Mouse (Mus musculus): Measurements from ENCODE around the gene Plxna4. TPM values are rescaled to one million over a fixed set of nuclear protein-coding genes. Genes with fewer than 3 reads are reported as not detected.

The Plxna4 gene
- polyA plus RNA-seq, 1 experiment = 1.7 TPM

GRCm38 (mm10) chr6:32398261-32398660, 189.7 kb downstream of the Plxna4 start:
- H3K4me3 ChIP-seq (ENCODE audit: insufficient read depth, low read length) = no peak overlapping the region
- H3K4me1 ChIP-seq (ENCODE audit: control insufficient read depth, insufficient read depth, low read length) = peaks cover 2% of the 10 kb centered on the region
- no peak overlapping the region for H3K27ac ChIP-seq (ENCODE audit: insufficient read depth, low read length)
- TF ChIP-seq CTCF (IDR thresholded peaks at IDR 0.05; ENCODE audit: borderline replicate concordance, insufficient read depth, low read length) = no peak
- TF ChIP-seq POLR2A (IDR thresholded peaks at IDR 0.05; ENCODE audit: low read depth, low read length) = no peak

- H3K27ac ChIP-seq (ENCODE audit: insufficient read depth, low read length) = no peak overlapping the region
- H3K4me1 ChIP-seq (ENCODE audit: control insufficient read depth, insufficient read depth, low read length) = peaks cover 2% of the 10 kb centered on the region
- TF ChIP-seq POLR2A (IDR thresholded peaks at IDR 0.05; ENCODE audit: low read depth, low read length) (no peak), CTCF (IDR thresholded peaks at IDR 0.05; ENCODE audit: borderline replicate concordance, insufficient read depth, low read length) (no peak)
- H3K4me3 ChIP-seq (ENCODE audit: insufficient read depth, low read length) = no peak overlapping the region
Observed at GRCm38 (mm10) chr6:32397133-32397730, 190.8 kb downstream of the Plxna4 start.

- H3K4me3 ChIP-seq (ENCODE audit: insufficient read depth, low read length) = no peak overlapping the region
- no peak for TF ChIP-seq CTCF (IDR thresholded peaks at IDR 0.05; ENCODE audit: borderline replicate concordance, insufficient read depth, low read length)
- no peak for TF ChIP-seq POLR2A (IDR thresholded peaks at IDR 0.05; ENCODE audit: low read depth, low read length)
- H3K27ac ChIP-seq (ENCODE audit: insufficient read depth, low read length) = no peak overlapping the region
- H3K4me1 ChIP-seq (ENCODE audit: control insufficient read depth, insufficient read depth, low read length) = peaks cover 2% of the 10 kb centered on the region
Observed at GRCm38 (mm10) chr6:32395415-32395814, 192.6 kb downstream of the Plxna4 start.

- no peak for TF ChIP-seq CTCF (IDR thresholded peaks at IDR 0.05; ENCODE audit: borderline replicate concordance, insufficient read depth, low read length)
- TF ChIP-seq POLR2A (IDR thresholded peaks at IDR 0.05; ENCODE audit: low read depth, low read length) = no peak
- Histone ChIP-seq H3K27ac (ENCODE audit: insufficient read depth, low read length) (no peak overlapping the region), H3K4me1 (ENCODE audit: control insufficient read depth, insufficient read depth, low read length) (no peaks in the 10 kb centered on the region; the same call in none of the 2 replicates), H3K4me3 (ENCODE audit: insufficient read depth, low read length) (no peak overlapping the region)
Observed at GRCm38 (mm10) chr6:32392262-32392661, 195.7 kb downstream of the Plxna4 start.

- TF ChIP-seq POLR2A (IDR thresholded peaks at IDR 0.05; ENCODE audit: low read depth, low read length) (no peak), CTCF (IDR thresholded peaks at IDR 0.05; ENCODE audit: borderline replicate concordance, insufficient read depth, low read length) (no peak)
- H3K4me3 ChIP-seq (ENCODE audit: insufficient read depth, low read length) = no peak overlapping the region
- no peaks in the 10 kb centered on the region; the same call in 1 of the 2 replicates for H3K4me1 ChIP-seq (ENCODE audit: control insufficient read depth, insufficient read depth, low read length)
- no peak overlapping the region for H3K27ac ChIP-seq (ENCODE audit: insufficient read depth, low read length)
Observed at GRCm38 (mm10) chr6:32388276-32388675, 199.7 kb downstream of the Plxna4 start.

GRCm38 (mm10) chr6:32386915-32387314, 201.1 kb downstream of the Plxna4 start:
- Histone ChIP-seq H3K27ac (ENCODE audit: insufficient read depth, low read length) (no peak overlapping the region), H3K4me3 (ENCODE audit: insufficient read depth, low read length) (no peak overlapping the region), H3K4me1 (ENCODE audit: control insufficient read depth, insufficient read depth, low read length) (no peaks in the 10 kb centered on the region; the same call in 1 of the 2 replicates)
- TF ChIP-seq CTCF (IDR thresholded peaks at IDR 0.05; ENCODE audit: borderline replicate concordance, insufficient read depth, low read length) = no peak
- TF ChIP-seq POLR2A (IDR thresholded peaks at IDR 0.05; ENCODE audit: low read depth, low read length) = no peak

GRCm38 (mm10) chr6:32384937-32385336, 203.1 kb downstream of the Plxna4 start:
- TF ChIP-seq CTCF (IDR thresholded peaks at IDR 0.05; ENCODE audit: borderline replicate concordance, insufficient read depth, low read length) (no peak), POLR2A (IDR thresholded peaks at IDR 0.05; ENCODE audit: low read depth, low read length) (no peak)
- Histone ChIP-seq H3K4me1 (ENCODE audit: control insufficient read depth, insufficient read depth, low read length) (no peaks in the 10 kb centered on the region; the same call in 1 of the 2 replicates), H3K27ac (ENCODE audit: insufficient read depth, low read length) (no peak overlapping the region), H3K4me3 (ENCODE audit: insufficient read depth, low read length) (no peak overlapping the region)

- Histone ChIP-seq H3K4me3 (ENCODE audit: insufficient read depth, low read length) (no peak overlapping the region), H3K27ac (ENCODE audit: insufficient read depth, low read length) (no peak overlapping the region), H3K4me1 (ENCODE audit: control insufficient read depth, insufficient read depth, low read length) (no peaks in the 10 kb centered on the region; the same call in 1 of the 2 replicates)
- no peak for TF ChIP-seq POLR2A (IDR thresholded peaks at IDR 0.05; ENCODE audit: low read depth, low read length)
- TF ChIP-seq CTCF (IDR thresholded peaks at IDR 0.05; ENCODE audit: borderline replicate concordance, insufficient read depth, low read length) = no peak
Observed at GRCm38 (mm10) chr6:32384423-32384822, 203.6 kb downstream of the Plxna4 start.

GRCm38 (mm10) chr6:32381516-32381915, 206.5 kb downstream of the Plxna4 start:
- Histone ChIP-seq H3K4me3 (ENCODE audit: insufficient read depth, low read length) (no peak overlapping the region), H3K27ac (ENCODE audit: insufficient read depth, low read length) (no peak overlapping the region), H3K4me1 (ENCODE audit: control insufficient read depth, insufficient read depth, low read length) (0 out of 2 replicates have a peak, but pooled peaks cover 2% of the 10 kb centered on the region)
- TF ChIP-seq POLR2A (IDR thresholded peaks at IDR 0.05; ENCODE audit: low read depth, low read length) (no peak), CTCF (IDR thresholded peaks at IDR 0.05; ENCODE audit: borderline replicate concordance, insufficient read depth, low read length) (no peak)

GRCm38 (mm10) chr6:32377181-32377580, 210.8 kb downstream of the Plxna4 start:
- no peak overlapping the region for H3K27ac ChIP-seq (ENCODE audit: insufficient read depth, low read length)
- no peak for TF ChIP-seq CTCF (IDR thresholded peaks at IDR 0.05; ENCODE audit: borderline replicate concordance, insufficient read depth, low read length)
- TF ChIP-seq POLR2A (IDR thresholded peaks at IDR 0.05; ENCODE audit: low read depth, low read length) = no peak
- 0 out of 2 replicates have a peak, but pooled peaks cover 2% of the 10 kb centered on the region for H3K4me1 ChIP-seq (ENCODE audit: control insufficient read depth, insufficient read depth, low read length)

More at GRCm38 (mm10) chr6:32377181-32377580, 210.8 kb downstream of the Plxna4 start:
- H3K4me3 ChIP-seq (ENCODE audit: insufficient read depth, low read length) = no peak overlapping the region
